Mouse (Mus musculus) gastrocnemius, postnatal 4 days (tissue): ENCODE measurements around the gene Gstp2. TPM values are rescaled to one million over a fixed set of nuclear protein-coding genes. Genes with fewer than 3 reads are reported as not detected.
"Not testable (repeated sequence)": the region's sequence is repeated elsewhere in the genome, so short reads cannot be mapped to it uniquely, and the experiment has no call there.

Source experiments
- DNase-seq, 2 experiments: peaks; one replicate each; pipeline ENCODE4 v3.0.0; 2021 to 2022; ENCODE audit warnings: low spot score in 2 of 2, mixed read lengths in 2 of 2
- total RNA-seq, 2 experiments: library from RNA; stranded (reverse); gene quantifications; 2 replicates each; pipeline ENCODE4 v1.2.3; 2021

The Gstp2 gene
- total RNA-seq, 2 experiments from 2014 or later = 40.2 to 49.5 TPM

GRCm38 (mm10) chr19:4070756-4071155, 24.9 kb upstream of the Gstp2 start:
- DNase-seq = no peak

GRCm38 (mm10) chr19:4070311-4070710, 24.5 kb upstream of the Gstp2 start:
- no peak for DNase-seq

- DNase-seq = no peak
Measured at GRCm38 (mm10) chr19:4068717-4069410, 23.0 kb upstream of the Gstp2 start.

- not testable (repeated sequence) for DNase-seq
Measured at GRCm38 (mm10) chr19:4068242-4068641, 22.4 kb upstream of the Gstp2 start.

DNA sequence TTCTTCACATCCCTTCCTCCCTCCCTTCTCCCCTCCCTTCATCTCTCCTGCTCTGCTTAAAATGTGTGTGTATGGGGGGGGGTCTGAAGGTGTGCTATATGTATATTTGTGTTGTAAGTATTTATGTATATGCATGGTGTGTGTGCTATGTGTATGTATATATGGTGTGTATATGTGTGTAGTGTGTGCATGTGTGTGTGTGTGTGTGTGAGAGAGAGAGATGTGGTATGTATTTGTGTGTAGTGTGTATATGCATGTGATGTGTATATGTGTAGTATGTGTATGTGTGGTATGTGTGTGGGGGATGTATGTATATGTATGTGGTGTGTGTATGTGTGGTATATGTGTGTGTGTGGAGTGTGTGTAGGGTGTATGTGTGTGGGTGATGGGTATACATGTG, 21.1 kb upstream of the Gstp2 start:
- DNase-seq = no peak

DNA sequence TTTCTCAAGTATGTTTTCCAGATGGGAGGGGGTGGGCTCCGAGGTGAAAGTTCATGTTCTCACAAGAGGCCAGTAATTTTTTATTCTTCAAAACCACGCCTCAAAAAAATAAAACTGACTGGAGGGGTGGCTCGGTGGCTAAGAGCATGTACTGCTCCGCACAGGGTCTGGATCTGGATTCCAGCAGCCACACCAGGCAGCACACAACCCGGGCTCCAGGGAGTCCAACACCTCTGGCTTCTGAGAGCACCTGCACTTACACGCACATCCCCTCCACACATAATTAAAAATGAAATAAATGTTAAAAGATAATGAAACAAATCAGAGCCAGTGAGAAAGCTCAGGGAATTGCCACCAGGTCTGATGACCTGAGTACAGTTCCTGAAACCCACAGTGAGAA, 20.5 kb upstream of the Gstp2 start:
- no peak for DNase-seq

DNA sequence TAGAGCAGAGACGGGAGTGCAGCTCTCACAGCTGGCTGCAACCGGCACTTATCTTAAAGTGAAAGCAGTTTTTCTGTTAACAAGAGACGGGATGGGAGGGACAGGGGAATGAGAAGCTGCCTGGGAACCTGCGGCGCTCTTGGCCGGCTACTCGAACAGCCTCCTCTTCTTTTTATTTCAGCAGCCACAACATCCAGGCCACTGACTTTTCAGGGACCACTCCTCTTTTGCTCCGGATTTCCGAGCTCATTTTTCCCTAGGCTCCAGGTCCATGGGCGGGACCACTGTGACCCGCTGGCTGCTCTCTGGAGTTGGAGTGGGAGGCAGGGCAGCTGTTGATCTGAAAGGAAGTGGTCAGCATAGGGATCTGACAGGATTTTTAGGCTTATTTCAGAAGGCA, 18.7 kb upstream of the Gstp2 start:
- not testable (repeated sequence) for DNase-seq

- not testable (repeated sequence) for DNase-seq
Measured at GRCm38 (mm10) chr19:4063357-4063756, 17.5 kb upstream of the Gstp2 start.

DNA sequence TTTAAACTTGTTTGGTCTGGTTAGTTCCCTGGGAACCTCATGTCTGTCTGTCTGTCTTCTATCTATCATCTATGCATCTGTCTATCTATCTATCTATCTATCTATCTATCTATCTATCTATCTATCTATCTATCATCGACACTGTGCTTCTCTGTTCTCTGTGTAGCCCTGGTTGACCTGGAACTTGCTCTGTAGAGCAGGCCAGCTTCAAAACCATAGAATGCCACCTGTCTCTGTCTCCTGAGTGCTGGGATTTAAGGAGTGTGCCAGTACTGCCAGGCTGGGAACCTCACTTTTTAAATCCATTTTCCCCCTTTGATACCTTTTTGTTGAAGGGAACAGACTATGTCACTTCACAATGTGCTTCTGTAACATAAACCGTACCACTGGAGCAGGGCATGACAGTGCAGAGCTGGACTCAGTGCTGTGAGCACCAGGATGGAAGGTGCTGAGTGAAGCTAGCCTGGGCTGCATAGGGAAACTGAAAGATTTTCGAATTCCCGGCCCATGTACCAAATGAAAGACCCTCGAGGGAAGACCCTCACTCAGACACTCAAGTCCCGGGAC, 15.2 kb upstream of the Gstp2 start:
- no peak for DNase-seq

DNA sequence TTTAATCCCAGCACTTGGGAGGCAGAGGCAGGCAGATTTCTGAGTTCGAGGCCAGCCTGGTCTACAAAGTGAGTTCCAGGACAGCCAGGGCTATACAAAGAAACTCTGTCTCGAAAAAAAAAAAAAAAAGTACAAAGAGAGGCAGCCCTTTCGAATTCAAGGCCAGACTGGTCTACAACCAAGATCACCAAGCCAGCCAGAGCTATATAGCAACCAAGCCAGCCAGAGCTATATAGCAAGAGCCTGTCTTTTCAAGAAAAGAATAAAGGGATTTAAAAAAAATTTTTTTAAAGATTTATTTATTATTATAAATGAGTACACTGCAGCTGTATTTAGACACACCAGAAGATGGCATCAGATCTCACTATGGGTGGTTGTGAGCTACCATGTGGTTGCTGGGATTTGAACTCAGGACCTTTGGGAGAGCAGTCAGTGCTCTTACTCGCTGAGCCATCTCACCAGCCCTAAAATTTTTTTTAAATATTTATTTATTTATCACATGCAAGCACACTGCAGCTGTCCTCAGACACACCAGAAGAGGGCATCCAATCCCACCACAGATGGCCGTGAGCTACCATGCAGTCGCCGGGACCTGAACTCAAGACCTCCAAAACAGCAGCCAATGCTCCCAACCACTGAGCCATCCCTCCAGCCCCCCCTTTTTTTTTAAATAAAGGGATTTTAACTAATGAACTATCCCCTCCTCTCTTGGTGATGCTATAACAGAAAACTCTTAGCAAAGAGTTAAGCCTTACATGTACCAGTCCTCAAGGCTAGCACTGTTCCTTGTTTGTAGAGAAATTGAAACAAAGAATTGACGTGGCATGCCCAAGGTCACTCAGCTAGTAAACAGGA, 14.4 kb upstream of the Gstp2 start:
- DNase-seq = not testable (repeated sequence)

GRCm38 (mm10) chr19:4059069-4059740, 13.4 kb upstream of the Gstp2 start, which contains the start of gene Gstp3:
TSS of gene Gstp3 (minus strand) at chr19:4059569.
- no peak for DNase-seq

DNA sequence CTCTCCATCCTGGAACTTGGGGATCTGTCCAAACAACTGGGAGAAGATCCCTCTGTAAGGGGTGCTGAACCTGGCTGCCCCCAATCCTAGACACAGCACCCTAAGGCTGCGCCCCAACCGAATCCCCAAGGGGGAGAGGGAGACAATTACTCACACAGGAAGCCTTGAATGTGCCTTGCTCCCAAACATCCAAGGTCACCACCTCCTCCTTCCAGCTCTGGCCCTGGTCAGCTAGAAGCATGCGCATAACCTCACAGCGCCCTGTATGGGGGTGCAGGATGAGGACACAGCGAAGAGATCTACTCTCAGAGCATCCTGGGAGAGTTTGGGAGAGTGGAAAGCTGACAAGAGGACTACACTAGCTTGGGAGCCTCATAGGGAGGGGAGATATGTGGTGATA, 12.8 kb upstream of the Gstp2 start:
- DNase-seq = no peak

DNA sequence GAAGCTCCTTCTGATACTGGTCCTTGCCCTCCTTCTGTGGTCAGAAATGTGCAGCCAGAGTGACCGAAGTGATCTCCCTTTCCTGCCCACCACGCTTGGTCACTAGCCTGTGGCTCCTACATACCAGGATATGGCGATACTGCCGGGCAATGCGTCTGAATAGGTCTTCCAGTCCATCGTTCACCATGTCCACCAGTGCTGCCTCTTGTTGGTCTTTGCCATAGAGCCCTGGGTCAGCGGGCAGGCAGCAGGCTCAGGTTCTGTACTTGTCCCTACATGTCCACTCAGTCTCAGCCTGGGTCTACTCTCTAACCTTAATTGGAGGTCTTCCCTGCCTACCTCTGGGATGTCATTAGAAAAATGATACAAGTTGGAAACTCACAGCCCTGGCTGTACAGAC, 12.1 kb upstream of the Gstp2 start:
- DNase-seq = no peak

DNA sequence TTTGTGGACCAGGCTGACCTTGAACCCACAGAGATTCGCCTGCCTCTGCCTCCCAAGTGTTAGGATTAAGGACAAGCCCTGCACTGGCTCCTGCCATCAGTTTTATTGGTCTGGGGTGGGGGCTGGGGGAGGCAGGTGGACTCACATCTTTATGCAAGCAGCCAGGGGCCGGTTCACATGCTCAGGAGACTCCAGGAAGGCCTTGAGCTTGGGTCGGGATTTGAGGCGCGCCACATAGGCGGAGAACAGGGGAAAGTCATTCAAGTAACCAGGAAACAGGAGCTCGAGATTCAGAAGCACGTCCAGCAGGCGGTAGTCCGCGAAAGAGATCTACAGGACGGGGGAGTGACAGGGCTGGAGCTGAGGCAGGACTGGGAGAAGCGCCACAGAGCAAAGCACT, 11.6 kb upstream of the Gstp2 start:
- DNase-seq = no peak

GRCm38 (mm10) chr19:4056727-4057126, 10.9 kb upstream of the Gstp2 start:
- no peak for DNase-seq

DNA sequence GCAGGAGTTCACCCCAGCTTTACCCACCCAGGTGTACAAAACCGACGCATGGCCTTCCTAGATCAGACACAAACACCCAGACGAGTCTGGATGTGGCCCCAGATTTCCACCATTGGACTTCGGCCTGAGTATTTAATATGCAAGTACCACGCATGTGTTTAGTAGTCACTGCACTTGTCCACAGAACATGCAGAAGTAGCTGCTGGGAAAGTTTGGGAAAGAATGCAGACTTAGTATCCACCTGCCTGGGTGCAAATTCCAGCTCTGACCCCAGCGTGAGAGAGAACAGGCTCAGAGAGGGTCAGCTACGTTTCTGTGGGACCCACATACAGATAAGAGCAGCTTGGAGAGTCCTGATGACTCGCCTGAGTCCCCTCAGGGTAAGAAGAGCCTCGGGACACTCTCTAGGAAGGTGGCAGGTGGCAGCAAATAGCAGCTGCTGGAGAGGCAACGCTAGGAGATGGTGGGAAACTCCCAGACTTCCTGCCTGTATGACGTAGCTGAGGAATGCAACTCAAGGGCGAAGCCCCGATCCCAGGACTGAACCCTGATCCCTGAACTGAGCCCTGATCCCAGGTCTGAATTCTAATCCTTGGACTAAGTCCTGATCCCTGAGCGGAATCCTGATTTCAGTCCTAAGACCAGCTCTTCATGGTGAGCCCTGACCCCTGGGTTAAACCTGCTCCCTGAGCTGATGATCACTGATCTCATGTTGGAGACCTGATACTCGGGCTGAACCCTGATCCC, 10.3 kb upstream of the Gstp2 start:
- no peak for DNase-seq

DNA sequence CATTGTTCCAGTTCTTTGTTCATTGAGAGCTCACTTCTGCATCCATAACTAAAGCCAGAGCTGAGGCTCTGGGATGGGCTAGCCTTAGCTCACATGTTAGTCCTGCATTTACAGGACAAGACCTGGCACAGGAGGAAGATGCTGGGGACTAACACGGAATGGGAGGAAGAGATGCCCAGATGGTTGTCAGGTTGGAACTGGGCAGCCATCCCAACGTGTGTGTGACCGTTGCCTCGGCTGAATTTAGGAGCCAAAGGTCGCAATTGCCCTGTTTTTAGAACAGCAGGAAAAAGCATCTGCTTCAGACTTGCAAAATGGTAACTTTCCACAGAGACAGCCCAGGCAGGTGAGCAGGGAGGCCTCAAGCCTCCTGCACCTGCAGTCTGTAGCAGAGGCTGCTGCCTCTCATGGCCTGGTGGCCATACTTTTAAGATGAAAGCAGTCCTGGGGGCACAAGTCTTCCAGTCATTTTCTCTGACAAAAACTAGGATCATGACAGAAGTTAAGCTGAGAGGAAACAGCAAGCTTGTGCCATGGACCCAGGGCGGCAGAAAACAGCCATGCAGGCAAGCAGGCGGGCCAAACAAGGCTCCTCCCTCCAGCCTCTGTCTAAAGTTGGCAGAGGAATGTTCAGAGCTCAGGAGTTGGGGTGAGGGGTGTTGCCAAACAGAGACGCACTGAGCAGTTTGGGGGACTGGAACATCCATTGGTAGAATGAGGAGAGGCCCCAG, 9.6 kb upstream of the Gstp2 start:
- DNase-seq = no peak

GRCm38 (mm10) chr19:4054613-4055012, 8.8 kb upstream of the Gstp2 start:
- no peak for DNase-seq

- DNase-seq = no peak
Measured at GRCm38 (mm10) chr19:4052516-4053030, 6.8 kb upstream of the Gstp2 start.
